Mouse (Mus musculus): Measurements from ENCODE around the gene Shroom3.

Gene Shroom3

DNA sequence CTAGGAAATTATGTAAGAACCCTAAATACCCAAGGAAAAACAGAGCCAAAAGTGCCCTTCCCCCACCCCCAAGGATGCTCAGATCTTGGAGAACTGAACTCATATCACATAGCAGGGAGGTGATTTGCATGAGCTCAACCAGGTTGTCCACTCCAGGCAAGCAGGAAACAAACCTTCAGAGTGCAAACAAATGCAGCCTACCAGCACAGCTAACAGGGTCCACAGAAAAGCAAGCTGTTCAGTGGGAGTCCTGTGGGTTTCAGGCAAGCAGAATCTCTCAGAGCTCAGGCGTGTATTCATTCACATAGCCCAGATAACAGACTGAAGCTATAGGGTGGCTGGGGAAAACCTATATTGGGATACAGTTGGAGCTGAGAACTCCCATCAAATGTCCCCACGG is 286.7 kb downstream of the Shroom3 start:
- no peak for DNase-seq (ENCODE audit: low spot score in 2 of 2)

DNA sequence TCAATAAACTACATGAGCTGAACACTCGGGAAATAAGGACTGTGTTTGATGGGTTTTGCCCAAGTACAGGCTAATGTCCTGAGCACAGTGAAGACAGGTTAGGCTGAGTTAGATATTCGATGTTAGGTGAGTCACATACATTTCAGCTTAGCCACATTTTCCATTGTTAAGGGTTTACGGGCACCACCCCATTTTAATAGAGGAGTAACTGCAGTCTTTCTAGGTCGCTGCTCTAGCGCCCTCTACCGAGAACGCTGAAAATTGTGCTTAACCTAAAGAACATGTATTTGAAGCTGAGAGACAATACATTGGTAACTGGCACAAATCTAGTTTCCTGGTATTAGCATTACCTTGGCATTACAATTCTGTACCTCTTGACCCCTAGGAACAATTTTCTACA is 287.2 kb downstream of the Shroom3 start:
- no peak for DNase-seq (ENCODE audit: low spot score in 2 of 2)

DNA sequence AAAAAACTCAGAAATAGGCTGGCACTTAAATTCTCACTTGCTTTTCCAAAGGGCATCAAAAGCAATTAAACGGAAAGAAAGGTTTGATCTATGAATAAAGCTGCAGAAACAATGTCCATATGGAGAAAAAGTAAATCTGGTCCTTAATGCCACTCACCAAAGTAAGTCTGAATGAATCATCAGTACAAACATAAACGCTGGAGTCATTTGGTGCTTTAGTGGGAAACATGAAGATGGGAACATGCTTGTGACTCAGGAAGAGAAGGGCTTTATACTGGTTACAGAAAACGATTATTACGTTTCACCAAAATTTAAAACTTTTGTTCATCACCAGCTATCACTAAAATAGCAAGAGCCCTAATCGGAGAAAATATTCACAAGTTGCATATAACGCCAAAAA is 297.2 kb downstream of the Shroom3 start:
- no peak for DNase-seq (ENCODE audit: low spot score in 2 of 2)

DNA sequence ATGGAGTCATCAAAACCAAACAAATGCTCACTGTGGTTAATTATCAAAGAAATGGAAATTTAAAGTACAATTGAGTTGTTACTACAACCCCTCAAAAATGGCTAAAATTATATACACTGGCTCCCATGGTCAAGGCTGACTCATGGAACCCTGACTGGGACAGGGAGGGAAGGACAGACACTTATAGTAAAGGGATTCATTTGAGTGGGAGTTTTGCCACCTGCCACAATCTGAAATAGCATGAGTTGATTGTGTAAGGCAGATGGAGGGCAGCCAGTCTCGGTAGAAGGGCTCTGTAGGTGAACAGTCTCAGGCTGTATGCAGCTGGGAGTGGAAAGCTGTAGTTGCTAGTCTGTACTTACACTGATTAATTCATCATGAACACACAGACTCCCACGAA is 297.6 kb downstream of the Shroom3 start:
- no peak for DNase-seq (ENCODE audit: low spot score in 2 of 2)

DNA sequence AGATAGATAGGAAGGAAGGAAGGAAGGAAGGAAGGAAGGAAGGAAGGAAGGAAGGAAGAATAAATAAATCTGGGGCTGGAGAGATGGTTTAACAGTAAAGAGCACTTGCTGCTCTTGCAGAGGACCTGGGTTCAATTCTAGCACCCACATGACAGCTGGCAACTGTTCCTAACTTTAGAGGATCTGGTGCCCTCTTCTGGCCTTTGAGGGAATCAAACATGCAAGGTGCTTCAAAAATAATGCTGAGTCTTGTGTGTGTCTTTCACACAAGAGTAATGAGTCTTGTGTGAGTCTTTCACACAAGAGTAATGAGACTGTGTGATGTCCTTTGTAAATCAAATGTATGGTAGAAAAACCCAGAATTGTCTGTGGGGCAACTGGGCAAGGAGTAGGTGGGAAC is 299.4 kb downstream of the Shroom3 start:
- DNase-seq (ENCODE audit: low spot score in 2 of 2) = no peak

DNA sequence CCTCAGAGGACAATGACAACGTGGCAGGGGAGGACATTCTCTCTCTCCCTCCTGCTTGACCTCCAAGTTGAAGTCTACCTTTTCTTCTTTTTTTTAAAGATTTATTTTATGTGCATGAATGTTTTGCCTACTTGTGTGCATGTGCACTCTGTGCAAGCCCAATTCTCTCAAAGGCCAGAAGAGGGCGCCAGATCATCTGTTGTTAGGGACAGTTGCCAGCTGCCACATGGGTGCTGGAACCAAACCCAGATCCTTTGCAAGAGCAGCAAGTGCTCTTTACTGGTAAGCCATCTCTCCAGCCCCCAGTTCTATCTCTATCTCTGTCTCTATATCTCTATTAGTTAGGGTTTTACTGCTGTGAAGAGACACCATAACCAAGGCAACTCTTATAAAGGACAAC is 300.7 kb downstream of the Shroom3 start:
- no peak for DNase-seq (ENCODE audit: low spot score in 2 of 2)

DNA sequence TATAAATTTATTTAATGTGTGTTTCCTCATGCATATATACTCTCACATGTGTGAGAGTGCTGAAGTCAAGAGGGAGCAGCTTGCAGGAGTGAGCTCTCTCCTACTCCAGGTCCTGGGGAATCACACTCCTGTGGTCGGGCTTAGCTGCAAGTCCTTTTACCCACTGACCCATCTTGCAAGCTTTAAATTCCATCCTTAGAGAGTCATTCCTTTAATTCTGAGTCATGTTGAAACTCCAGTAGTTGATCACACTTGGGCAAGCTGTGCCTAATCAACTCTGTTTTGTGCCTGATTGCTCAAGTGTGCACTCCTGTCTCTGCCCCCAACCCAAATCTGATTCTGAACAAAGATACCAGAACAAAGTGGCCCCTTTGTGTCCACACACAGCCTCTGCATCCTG is 301.5 kb downstream of the Shroom3 start:
- DNase-seq (ENCODE audit: low spot score in 2 of 2) = no peak

DNA sequence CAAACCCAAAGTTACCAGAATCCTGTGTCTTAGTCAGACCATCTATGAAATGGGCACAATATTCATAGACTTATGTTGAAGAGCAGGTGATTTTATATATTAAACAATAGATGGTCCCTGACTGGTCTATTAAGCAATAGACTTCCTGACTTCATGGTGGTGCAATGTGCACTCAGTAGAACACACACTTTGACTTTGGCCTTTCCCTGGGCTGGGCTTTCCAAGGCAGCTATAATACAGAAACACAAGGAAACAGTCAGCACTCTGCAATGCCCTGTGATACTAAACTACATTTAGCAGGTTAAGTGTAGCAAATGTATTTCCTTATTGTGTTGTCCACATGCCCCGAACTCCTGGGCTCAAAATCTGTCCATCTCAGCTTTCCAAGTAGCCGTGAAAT is 302.2 kb downstream of the Shroom3 start:
- no peak for DNase-seq (ENCODE audit: low spot score in 2 of 2)

DNA sequence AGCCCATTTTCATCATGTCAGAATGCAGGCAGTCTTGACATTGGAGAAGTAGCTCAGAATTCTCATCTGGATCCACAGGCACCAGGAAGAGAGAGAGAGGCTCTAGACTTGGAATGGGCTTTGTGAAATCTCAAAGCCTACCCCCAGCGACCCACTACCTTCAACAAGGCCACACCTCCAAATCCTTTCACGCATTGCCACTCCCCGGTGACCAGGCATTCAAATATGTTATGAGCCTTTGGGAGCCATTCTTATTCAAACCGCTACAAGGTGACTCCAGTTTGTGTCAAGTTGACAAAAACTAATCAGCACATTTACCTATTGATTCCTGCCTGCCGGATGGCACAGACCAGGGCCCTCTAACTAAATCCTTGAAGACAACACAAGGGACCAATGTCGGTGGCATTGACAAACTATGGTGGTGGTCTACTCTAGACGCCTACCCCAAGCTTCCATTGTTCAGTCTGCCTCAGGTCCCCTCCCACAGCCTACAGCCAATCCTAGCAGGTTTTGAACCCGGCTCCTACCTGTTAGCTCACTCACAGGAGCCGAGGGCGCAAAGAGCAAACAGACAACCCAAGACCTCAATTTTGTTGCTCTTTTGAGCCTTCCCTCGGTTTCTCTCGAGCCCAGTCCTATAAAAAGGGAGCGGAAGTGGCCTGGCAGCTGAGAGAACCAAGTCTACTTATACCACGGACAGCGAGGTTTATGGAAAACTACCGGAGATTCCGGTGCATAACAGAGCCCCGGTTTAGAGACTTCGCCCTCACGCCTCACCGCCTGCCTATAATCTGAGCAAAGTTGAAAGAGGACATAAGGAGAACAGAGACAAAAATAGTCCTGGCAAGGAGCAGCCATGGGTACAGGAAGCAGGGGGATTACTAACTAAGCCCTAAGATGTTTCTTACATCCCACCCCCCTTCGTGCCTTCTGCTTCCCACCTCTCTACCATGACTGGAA is 303.7 kb downstream of the Shroom3 start:
- no peak for DNase-seq (ENCODE audit: low spot score in 2 of 2)

DNA sequence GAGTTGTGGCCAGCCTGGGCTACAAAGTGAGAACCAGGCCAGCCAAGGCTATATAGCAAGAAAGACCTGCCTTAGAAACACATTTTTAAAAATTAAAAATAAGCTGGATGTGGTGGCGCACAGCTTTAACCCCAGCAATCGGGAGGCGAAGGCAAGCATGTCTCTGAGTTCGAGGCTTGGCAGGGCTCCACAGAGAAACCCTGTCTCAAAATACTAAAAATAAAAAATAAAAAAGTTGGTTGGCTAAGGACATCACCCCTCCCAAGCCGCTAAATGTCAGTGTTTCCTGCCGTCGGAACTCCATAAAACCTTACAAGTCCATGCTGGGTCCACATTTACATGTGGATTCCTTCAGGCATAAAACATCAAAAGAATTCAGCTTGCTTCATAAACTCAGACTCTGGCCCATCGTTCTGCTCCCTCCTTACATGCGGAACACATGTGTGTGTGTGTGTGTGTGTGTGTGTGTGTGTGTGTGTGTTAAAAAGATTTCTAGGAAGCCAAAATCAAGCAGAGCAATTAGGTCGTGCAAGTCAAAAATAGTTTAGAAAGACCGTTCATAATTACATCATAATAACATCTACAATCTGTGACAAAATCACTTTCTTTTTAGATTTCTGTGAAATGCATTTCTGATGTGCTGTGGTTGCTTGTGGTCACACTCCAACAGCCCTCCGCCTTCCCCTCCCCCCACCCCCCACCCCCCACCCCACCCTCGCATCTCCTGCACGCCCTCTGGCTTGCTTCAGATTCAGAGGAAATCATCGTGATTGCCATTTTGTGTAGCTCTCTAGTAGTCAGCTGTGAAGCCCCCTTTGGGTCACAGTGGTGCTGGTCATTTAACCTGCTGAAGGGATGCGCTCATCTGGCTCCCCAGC is 304.9 kb downstream of the Shroom3 start:
- no peak for DNase-seq (ENCODE audit: low spot score in 2 of 2)

DNA sequence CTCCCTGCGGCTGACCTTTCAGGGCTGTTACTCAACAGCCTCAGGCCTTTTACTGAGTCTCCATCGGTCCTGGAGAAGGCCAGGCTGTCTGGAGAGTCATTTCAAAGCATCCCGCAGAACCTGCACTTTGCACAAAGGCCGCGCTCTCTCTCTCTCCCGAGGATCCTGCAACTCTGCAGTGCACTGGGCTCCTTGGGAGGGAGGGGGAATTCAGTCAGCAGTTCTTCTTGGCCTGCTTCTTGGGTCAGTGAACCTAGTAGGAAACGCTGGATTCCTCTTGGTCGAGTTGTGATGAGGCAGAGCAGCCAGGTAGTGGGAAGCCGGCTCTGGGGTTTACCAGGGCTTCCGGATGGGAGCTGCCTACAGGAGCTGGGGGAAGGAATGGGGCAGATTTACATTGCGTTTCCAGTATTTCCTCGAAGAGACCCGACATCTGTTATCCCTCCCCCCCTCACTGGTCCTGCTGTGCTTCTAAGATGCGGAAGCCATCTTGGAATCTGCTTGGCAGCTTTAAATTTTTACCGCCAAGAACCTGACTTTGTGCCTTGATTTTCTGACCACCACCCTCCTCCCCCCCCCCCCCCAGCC is 305.6 kb downstream of the Shroom3 start:
- DNase-seq (ENCODE audit: low spot score in 2 of 2) = no peak

DNA sequence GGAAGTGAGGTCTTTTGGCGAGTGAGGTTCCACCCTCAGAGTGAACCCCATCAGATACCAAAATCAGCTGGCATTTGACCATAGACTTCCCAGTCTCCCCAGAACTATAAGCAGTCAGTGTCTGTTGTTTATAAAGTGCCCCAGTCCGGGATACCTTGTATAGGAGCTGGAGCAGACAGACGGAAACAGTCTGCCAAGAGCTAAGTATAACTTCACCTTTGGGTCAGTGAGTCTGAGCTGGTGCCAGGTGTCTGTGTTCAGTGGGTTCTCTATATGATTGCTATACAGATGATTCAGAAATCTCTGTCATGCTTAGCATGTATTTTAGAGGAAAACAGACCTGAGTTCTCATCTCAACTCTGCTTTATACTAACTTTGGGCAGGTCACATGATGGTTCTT is 308.9 kb downstream of the Shroom3 start:
- DNase-seq (ENCODE audit: low spot score in 2 of 2) = no peak

DNA sequence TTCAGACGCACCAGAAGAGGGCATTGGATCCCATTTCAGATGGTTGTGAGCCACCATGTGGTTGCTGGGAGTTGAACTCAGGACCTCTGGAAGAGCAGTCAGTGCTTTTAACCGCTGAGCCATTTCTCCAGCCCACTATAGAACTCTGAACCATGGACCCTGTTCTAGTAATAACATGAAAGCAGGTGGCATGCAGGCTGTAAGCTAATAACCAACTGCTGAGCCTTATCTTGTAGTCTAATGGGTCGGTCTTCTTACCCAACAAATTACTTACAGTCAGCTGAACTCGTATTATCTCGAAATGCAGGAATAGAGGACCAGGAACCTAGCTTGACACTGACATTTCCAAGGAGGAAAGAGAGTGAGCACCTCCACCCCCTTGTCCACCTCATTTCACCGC is 311.1 kb downstream of the Shroom3 start:
- no peak for DNase-seq (ENCODE audit: low spot score in 2 of 2)

DNA sequence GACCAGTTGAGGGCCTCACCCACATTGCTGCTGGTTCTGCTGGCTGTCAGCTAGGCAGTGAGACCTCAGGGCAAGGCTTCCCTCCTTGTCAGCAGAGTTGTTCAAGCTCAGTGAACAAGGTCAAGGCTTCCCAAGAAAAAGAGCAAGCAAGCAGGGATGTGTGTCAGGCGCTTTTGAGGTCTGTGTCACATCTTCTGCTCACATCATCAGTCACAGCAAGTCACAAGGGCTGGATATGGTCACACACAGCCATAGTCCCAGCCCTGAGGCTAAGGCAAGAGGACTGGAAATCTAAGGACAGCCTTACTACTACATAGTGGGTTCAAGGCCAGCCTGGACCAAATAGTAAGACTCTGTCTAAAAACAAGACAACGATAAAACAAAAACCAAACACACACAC is 311.6 kb downstream of the Shroom3 start:
- DNase-seq (ENCODE audit: low spot score in 2 of 2) = no peak

DNA sequence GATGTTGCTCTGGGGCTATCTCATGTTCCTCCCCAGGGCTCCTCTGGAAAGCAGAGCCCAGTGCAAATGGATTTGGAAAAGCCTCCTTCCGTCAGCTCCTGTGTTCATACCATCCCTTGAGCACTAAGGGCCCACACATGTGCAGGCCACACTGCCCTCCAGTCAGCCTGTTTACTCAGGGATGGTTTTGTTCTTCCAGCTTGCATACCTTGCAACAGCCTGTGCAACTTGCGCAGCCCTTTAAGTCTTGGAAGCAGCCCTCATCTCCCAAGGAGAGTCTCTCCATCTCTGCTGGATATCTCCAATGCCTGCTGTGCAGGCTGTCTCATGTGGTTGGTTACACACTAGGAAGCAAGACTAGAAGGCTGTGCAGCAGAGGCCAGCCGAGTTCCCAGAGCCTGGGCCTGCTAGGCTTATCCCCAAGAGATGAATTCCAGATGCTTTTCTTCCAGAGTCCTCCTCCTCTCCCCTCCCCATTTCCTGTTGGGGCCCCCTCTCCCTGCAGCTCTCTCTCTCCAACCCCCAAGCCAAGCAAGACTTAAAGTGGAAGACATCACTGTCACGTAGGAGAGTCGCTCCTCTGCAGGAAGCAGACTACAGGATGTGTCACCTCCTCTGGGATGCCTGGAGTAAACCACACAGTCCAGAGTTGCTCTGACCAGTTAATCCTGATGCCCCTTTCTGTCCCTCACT is 314.3 kb downstream of the Shroom3 start:
- peak in 1 of 2 experiments; percentile 41 for DNase-seq (ENCODE audit: low spot score in 2 of 2)

DNA sequence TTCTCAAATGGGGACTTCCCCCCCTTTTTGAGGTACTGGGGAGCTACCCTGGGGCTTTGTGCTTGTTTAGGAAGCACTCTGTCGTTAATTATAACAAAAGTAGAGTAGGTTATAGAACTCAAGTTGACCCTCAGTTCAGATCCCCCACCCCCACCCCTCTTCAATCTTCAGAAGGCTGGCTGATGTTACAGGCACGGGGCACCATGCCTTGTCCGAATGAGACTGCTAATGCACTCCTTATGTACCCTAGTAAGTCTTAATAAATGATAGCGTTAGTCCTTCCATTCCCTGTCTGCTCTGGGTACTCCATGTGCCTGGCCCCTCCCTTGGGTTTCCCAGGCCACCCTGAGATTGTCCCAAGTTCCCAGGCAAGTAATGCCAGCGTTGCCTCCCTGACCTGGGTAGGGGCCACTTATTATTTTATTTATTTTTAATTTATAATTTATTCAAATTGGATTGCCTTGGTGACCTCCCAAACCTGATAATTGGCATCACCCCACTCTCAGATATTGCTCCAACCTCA is 315.3 kb downstream of the Shroom3 start:
- DNase-seq (ENCODE audit: low spot score in 2 of 2) = no peak

DNA sequence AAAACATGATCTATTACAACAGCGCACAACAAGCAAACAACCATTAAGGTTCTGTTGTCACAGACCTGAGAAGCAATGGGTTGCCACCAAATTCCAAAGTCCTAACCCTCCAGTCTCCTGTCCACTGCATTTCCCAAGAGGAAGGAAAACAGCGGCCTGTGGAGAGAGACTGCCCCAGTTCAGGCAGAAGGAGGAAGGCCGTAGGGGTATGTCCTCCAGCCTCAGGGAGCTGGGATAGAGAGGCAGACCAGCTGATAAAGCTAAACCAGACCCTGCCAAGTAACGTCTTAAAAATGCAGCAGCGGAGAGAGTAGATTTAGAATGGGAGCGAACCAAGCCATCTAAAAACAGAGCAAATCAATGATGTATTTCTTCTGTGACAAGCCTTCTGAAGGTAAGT is 316.8 kb downstream of the Shroom3 start:
- DNase-seq (ENCODE audit: low spot score in 2 of 2) = no peak

DNA sequence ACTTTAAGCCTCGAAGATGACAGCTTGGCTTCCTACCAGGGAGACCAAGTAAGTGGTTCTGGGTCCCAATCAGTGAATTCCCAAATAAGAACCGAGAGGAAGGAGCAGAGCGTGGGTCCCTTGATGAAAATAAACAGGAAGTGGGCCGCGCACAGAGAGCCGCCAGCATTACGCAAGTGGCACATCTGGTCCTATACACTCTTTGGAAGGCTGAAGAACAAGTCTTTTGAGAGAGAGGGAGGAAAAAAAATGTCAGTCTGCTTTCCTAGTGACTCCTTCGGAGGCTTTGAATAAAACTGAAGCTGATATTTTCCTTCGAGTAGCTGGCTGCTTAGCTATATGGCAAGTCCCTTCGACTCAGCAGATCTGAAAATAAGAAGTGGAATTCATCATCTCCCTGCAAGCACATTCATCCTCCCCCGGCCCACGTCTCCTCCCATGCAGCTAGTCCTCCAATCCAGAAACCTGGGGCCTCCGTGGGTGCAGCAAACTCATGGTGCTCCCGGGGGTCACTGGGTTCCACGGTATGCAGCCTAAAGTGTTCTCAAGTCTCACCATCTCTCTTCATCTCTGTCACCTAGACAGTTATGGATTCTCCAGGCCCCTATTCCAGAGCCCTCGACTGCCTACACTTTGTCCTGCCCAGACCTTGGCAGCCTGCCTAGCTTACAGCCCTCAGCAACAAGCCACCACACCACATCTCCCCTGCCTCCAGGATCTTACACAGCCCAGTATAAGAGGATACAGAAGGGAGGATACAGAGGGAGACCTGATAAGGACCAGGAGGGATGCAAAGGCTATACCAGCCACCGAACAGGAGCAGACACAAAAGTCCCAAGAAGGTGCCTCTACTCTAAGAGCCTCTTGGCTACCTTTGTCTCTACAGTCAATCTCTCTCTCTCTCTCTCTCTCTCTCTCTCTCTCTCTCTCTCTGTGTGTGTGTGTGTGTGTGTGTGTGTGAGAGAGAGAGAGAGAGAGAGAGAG is 317.8 kb downstream of the Shroom3 start:
- DNase-seq (ENCODE audit: low spot score in 2 of 2) = no peak

DNA sequence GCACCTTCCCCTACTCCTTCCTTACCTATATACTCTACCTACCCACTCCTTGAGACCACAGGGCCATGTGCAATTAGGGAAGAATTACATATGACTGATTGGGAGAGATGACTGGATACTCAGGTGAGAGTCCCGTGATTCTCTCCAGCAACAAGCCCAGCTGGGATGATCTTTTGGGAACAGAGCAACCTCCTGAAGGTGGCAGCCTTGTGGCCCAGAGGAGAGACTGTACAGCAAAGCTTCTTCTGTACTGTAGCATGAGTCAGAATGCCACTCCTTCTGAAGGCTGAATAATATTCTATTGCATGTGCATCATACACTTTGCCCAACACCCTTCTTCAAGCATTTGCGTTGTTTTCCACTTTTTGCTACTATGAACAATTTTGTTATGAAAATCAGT is 319.4 kb downstream of the Shroom3 start:
- no peak for DNase-seq (ENCODE audit: low spot score in 2 of 2)

DNA sequence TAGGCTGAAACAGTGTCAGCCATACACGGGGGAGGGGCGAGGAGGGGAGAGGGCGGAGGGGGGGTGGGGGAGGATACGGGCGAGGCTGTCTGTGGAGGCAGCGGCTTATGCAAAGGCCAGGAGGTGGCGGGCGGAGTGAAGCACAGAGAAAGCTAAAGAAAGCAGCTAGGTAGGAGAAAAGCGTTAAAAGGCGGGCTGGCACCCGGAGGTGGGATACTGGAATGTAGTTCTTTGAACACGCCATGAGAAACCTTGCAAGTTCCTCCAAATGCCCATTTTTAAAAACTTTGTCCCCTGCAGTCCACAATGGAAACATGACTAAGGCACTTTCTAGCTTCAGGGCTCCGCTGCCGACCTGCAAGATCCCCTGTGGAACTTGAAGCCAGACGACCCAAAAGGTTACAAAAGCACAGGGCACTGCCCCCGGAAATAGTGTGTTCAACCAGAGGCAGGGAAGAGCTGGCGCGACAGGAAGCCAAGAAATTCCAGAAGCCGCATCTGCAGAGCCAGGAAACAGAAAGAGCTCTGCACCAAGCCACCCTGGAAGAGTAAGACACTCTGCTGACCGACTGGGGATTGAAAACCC is 322.1 kb downstream of the Shroom3 start:
- DNase-seq (ENCODE audit: low spot score in 2 of 2) = no peak

All from urinary bladder, postnatal 4 days (tissue).